Mouse (Mus musculus) liver, embryonic 13.5 days (tissue): Measurements from ENCODE around the gene Nav3. TPM values are rescaled to one million over a fixed set of nuclear protein-coding genes. Genes with fewer than 3 reads are reported as not detected.

Experiments used
- ATAC-seq: fragments of 200-750 bp; cut with Nextera tagmentation; 2 replicates; pipeline ENCODE4 v1.8.0; 2017; ENCODE audit warnings: low read depth, mild to moderate bottlenecking, moderate number of reproducible peaks, moderate library complexity
- DNase-seq: peaks from one replicate; pipeline ENCODE4 v3.0.0; 2022
- H3K27ac ChIP-seq: fragments of 300-500 bp; sonication (generic); 2 replicates; pipeline ENCODE4 v1.5.1; 2015; ENCODE audit warnings: moderate library complexity, mild to moderate bottlenecking, inconsistent platforms
- H3K27me3 ChIP-seq: fragments of 300-500 bp; sonication (generic); 2 replicates; pipeline ENCODE4 v1.6.1; 2015; ENCODE audit warnings: mild to moderate bottlenecking, inconsistent platforms
- H3K36me3 ChIP-seq: fragments of 300-500 bp; sonication (generic); 2 replicates; pipeline ENCODE4 v1.6.1; 2015; ENCODE audit warnings: mild to moderate bottlenecking, inconsistent platforms
- H3K4me1 ChIP-seq: fragments of 300-500 bp; sonication (generic); replicated peaks from 2 replicates; pipeline ENCODE4 v1.6.1; 2015; ENCODE audit warnings: inconsistent platforms
- H3K4me2 ChIP-seq: fragments of 300-500 bp; sonication (generic); 2 replicates; pipeline ENCODE4 v1.6.1; 2015; ENCODE audit warnings: inconsistent platforms, mild to moderate bottlenecking, moderate library complexity
- H3K4me3 ChIP-seq: fragments of 300-500 bp; sonication (generic); replicated peaks from 2 replicates; pipeline ENCODE4 v1.5.1; 2015; ENCODE audit warnings: mild to moderate bottlenecking, inconsistent platforms
- H3K9ac ChIP-seq: fragments of 300-500 bp; sonication (generic); 2 replicates; pipeline ENCODE4 v1.6.1; 2015; ENCODE audit warnings: mild to moderate bottlenecking, inconsistent platforms
- H3K9me3 ChIP-seq: fragments of 300-500 bp; sonication (generic); replicated peaks from 2 replicates; pipeline ENCODE4 v1.6.1; 2016; ENCODE audit warnings: inconsistent platforms
- WGBS: fragments of 180-500 bp; shearing (Covaris S2); methylation state at CpG from one replicate; pipeline ENCODE4 v1.1.7; 2015; ENCODE audit not compliant: insufficient replicate concordance; 5-methylcytosine and 5-hydroxymethylcytosine counted together
- polyA plus RNA-seq: library from polyadenylated mRNA; unstranded; fragments of >200 nt; fragmentation: Nextera tagmentation; extraction: Ambion mirVana; gene quantifications from 2 replicates; pipeline ENCODE4 v1.2.1, GENCODE M21; 2015

The Nav3 gene
- polyA plus RNA-seq, 1 experiment from 2014 or later: 0.41 TPM

DNA sequence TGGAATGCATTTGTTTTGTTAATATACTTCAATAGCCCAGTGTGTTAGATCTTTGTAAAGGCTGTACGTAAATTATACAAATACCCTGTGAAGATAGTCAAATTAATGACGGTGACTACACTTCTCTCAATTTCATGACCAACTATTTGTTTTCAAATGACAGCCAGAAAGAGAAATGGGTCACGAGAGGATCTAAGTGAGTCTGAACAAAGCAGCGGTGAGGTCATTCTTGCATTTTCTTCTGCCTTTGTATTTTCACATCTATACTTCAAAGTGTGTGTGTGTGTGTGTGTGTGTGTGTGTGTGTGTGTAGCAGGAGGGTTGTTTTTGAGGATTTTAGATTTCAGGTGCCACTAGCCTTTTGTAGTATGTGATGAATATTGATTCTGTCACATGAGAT is 662.5 kb downstream of the Nav3 start:
- H3K4me1 ChIP-seq: no peaks in the 10 kb centered on the region
- no peak overlapping the region for H3K9ac ChIP-seq
- ATAC-seq (no peak), DNase-seq (no peak)
- H3K27ac ChIP-seq: no peak overlapping the region
- H3K27me3 ChIP-seq: no peaks in the 10 kb centered on the region
- H3K4me2 ChIP-seq: no peak overlapping the region
- no peak overlapping the region for H3K4me3 ChIP-seq
- WGBS: 68% methylated on average over 4 of the region's 4 CpGs
- H3K36me3 ChIP-seq: no peaks in the 10 kb centered on the region
- no peaks in the 10 kb centered on the region for H3K9me3 ChIP-seq

DNA sequence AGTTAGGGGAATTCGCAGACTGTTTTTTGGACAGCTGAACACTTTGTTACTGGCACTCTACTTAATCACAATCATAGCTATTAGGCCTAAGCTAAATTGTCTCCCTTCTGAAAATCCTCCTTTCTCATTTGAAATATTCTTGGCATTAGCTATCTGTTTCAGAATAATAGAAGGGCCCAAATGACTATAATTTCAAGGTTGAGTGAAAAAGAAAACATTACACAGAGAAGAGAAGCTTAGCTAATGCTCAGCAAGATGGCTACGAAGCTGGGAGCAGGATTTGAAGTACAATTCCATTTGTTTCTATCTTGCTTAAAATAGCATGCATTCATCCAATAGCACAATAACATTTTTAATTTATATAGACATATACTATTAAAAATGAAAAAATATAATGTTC is 667.3 kb downstream of the Nav3 start:
- H3K4me1 ChIP-seq: no peaks in the 10 kb centered on the region
- ATAC-seq (no peak), DNase-seq (no peak)
- H3K9me3 ChIP-seq: no peaks in the 10 kb centered on the region
- H3K9ac ChIP-seq: no peak overlapping the region
- H3K4me2 ChIP-seq: no peak overlapping the region
- H3K4me3 ChIP-seq: no peak overlapping the region
- 64% methylated on average over 2 of the region's 2 CpGs for WGBS
- H3K27me3 ChIP-seq: no peaks in the 10 kb centered on the region
- H3K36me3 ChIP-seq: no peaks in the 10 kb centered on the region
- H3K27ac ChIP-seq: no peak overlapping the region

GRCm38 (mm10) chr10:109779109-109779508 is 676.9 kb downstream of the Nav3 start:
- WGBS: 82% methylated on average over 4 of the region's 4 CpGs
- H3K9me3 ChIP-seq: no peaks in the 10 kb centered on the region
- no peak overlapping the region for H3K9ac ChIP-seq
- H3K27me3 ChIP-seq: no peaks in the 10 kb centered on the region
- H3K27ac ChIP-seq: no peak overlapping the region
- DNase-seq: no peak
- no peaks in the 10 kb centered on the region for H3K36me3 ChIP-seq
- ATAC-seq: no peak
- H3K4me3 ChIP-seq: no peak overlapping the region
- no peaks in the 10 kb centered on the region for H3K4me1 ChIP-seq
- no peak overlapping the region for H3K4me2 ChIP-seq

GRCm38 (mm10) chr10:109769092-109769491 is 686.9 kb downstream of the Nav3 start:
- no peaks in the 10 kb centered on the region for H3K4me1 ChIP-seq
- no peaks in the 10 kb centered on the region for H3K36me3 ChIP-seq
- 75% methylated on average over 8 of the region's 8 CpGs for WGBS
- no peak overlapping the region for H3K9ac ChIP-seq
- H3K27ac ChIP-seq: no peak overlapping the region
- no peak overlapping the region for H3K4me2 ChIP-seq
- no peaks in the 10 kb centered on the region for H3K9me3 ChIP-seq
- ATAC-seq: no peak
- no peak overlapping the region for H3K4me3 ChIP-seq
- no peaks in the 10 kb centered on the region for H3K27me3 ChIP-seq
- no peak for DNase-seq

- WGBS: 10% methylated on average over 2 of the region's 2 CpGs
- H3K27ac ChIP-seq: no peak overlapping the region
- no peak overlapping the region for H3K9ac ChIP-seq
- no peaks in the 10 kb centered on the region for H3K36me3 ChIP-seq
- no peak overlapping the region for H3K4me2 ChIP-seq
- ATAC-seq (no peak), DNase-seq (no peak)
- H3K9me3 ChIP-seq: no peaks in the 10 kb centered on the region
- no peaks in the 10 kb centered on the region for H3K27me3 ChIP-seq
- H3K4me3 ChIP-seq: no peak overlapping the region
- no peaks in the 10 kb centered on the region for H3K4me1 ChIP-seq
These were observed 690.4 kb downstream of the Nav3 start for GRCm38 (mm10) chr10:109765650-109766049.

DNA sequence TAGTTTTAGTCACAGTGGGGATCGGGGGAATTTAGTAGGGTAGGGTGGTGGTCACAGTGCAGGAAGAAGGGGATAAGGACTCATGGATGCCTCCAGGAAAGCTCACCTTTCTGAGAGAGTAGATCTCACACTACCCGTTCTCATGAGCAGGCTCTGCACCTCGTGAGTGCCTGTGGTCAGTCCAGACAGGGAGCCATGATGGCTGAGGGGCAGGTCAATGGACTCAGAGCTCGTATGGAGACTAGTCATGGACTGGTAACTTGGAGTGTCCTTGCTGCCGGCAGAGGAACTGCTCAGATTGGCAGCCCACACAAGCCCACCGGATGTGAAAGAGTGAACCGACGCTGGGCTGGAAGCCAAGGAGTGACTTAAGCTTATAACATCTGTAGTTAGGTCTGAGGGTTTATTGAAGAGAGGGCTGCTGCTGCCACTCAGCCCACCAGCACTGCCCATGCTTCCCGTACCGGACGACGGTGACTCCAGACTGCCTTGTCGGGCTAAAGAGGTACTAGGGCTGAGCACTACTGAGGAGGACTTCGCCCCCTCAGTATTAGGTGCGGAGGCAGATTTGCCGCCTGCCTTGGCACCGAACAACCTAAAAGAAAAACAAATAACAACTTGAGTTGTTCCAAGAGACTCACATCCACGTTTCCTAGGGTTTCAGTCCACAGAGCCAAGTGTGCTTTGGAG is 691.4 kb downstream of the Nav3 start:
- no peaks in the 10 kb centered on the region for H3K36me3 ChIP-seq
- H3K9me3 ChIP-seq: no peaks in the 10 kb centered on the region
- H3K27me3 ChIP-seq: no peaks in the 10 kb centered on the region
- no peak overlapping the region for H3K4me3 ChIP-seq
- H3K4me1 ChIP-seq: no peaks in the 10 kb centered on the region
- H3K4me2 ChIP-seq: no peak overlapping the region
- 64% methylated on average over 18 of the region's 18 CpGs for WGBS
- no peak for DNase-seq
- no peak overlapping the region for H3K9ac ChIP-seq
- ATAC-seq: no peak
- no peak overlapping the region for H3K27ac ChIP-seq

- no peak overlapping the region for H3K27ac ChIP-seq
- DNase-seq (no peak), ATAC-seq (no peak)
- WGBS: 64% methylated on average over 17 of the region's 17 CpGs
- H3K4me3 ChIP-seq: no peak overlapping the region
- no peak overlapping the region for H3K9ac ChIP-seq
- no peaks in the 10 kb centered on the region for H3K9me3 ChIP-seq
- no peak overlapping the region for H3K4me2 ChIP-seq
- no peaks in the 10 kb centered on the region for H3K27me3 ChIP-seq
- no peaks in the 10 kb centered on the region for H3K4me1 ChIP-seq
- H3K36me3 ChIP-seq: no peaks in the 10 kb centered on the region
These were observed 696.9 kb downstream of the Nav3 start for GRCm38 (mm10) chr10:109758921-109759600.

GRCm38 (mm10) chr10:109746901-109747300 is 709.1 kb downstream of the Nav3 start:
- H3K36me3 ChIP-seq: no peaks in the 10 kb centered on the region
- WGBS: 41% methylated on average over 3 of the region's 3 CpGs
- DNase-seq (no peak), ATAC-seq (no peak)
- H3K4me3 ChIP-seq: no peak overlapping the region
- no peaks in the 10 kb centered on the region for H3K4me1 ChIP-seq
- H3K27me3 ChIP-seq: no peaks in the 10 kb centered on the region
- no peaks in the 10 kb centered on the region for H3K9me3 ChIP-seq
- no peak overlapping the region for H3K27ac ChIP-seq
- H3K9ac ChIP-seq: no peak overlapping the region
- H3K4me2 ChIP-seq: no peak overlapping the region

DNA sequence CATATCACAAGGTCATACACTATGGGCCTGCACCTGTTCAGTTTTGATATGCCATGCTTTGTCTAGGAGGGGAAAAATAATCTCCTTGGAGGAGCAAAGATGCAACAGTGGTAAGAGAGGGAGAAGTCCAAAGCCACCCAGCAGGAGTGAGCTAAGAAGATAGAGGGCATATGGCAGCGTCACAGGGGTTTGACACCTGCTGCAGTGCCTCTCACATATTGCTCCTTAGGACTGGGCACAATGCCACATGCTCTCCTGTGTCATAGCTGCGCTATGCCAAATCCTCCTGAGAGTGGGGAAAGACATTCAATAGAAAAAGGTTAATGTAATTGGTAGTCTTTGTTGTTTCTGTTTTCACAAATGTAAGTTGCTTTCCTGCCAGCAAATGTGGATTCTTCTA is 714.3 kb downstream of the Nav3 start:
- no peak for ATAC-seq
- no peak overlapping the region for H3K4me2 ChIP-seq
- WGBS: 55% methylated on average over 2 of the region's 2 CpGs

GRCm38 (mm10) chr10:109740326-109740725 is 715.7 kb downstream of the Nav3 start:
- H3K36me3 ChIP-seq: no peaks in the 10 kb centered on the region
- ATAC-seq (no peak), DNase-seq (no peak)
- no peak overlapping the region for H3K4me3 ChIP-seq
- H3K9me3 ChIP-seq: no peaks in the 10 kb centered on the region
- 47% methylated on average over 3 of the region's 3 CpGs for WGBS
- H3K27ac ChIP-seq: no peak overlapping the region
- H3K4me2 ChIP-seq: no peak overlapping the region
- H3K27me3 ChIP-seq: no peaks in the 10 kb centered on the region
- H3K9ac ChIP-seq: no peak overlapping the region
- H3K4me1 ChIP-seq: no peaks in the 10 kb centered on the region

More for the DNA sequence above, 714.3 kb downstream of the Nav3 start:
- no peaks in the 10 kb centered on the region for H3K9me3 ChIP-seq
- H3K36me3 ChIP-seq: no peaks in the 10 kb centered on the region
- no peak for DNase-seq
- H3K4me1 ChIP-seq: no peaks in the 10 kb centered on the region
- no peak overlapping the region for H3K4me3 ChIP-seq
- H3K27me3 ChIP-seq: no peaks in the 10 kb centered on the region
- no peak overlapping the region for H3K9ac ChIP-seq
- H3K27ac ChIP-seq: no peak overlapping the region

GRCm38 (mm10) chr10:109723646-109724045 is 732.4 kb downstream of the Nav3 start:
- no peak overlapping the region for H3K9ac ChIP-seq

DNA sequence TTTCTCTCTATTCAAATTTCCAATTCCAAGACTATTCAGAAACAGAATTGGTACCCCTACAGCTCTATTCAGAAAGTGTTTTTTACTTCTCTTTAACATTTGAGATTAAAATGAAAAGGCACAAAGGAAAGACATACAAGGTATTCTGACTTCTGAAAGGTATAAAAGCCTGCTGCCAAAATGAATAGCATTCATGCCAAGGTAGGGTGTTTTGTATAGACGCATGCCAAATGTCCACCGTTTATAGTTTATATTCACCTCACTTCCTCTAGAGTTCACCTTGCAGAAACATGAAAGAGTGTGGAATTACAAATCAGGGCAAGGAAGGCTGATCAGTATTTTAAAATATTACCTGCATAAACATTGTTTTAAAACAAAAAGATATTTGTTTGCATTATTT is 737.2 kb downstream of the Nav3 start:
- no peaks in the 10 kb centered on the region for H3K9me3 ChIP-seq

More at GRCm38 (mm10) chr10:109723646-109724045, 732.4 kb downstream of the Nav3 start:
- Histone ChIP-seq H3K36me3 (no peaks in the 10 kb centered on the region), H3K27ac (no peak overlapping the region), H3K27me3 (no peaks in the 10 kb centered on the region), H3K9me3 (no peaks in the 10 kb centered on the region), H3K4me2 (no peak overlapping the region), H3K4me1 (no peaks in the 10 kb centered on the region), H3K4me3 (no peak overlapping the region)
- ATAC-seq: no peak
- DNase-seq: no peak
- WGBS: 56% methylated on average over 5 of the region's 5 CpGs

More for the DNA sequence above, 737.2 kb downstream of the Nav3 start:
- no peak overlapping the region for H3K4me3 ChIP-seq
- H3K4me1 ChIP-seq: no peaks in the 10 kb centered on the region
- ATAC-seq (no peak), DNase-seq (no peak)
- no peak overlapping the region for H3K4me2 ChIP-seq
- H3K27ac ChIP-seq: no peak overlapping the region
- H3K27me3 ChIP-seq: no peaks in the 10 kb centered on the region
- H3K9ac ChIP-seq: no peak overlapping the region
- H3K36me3 ChIP-seq: no peaks in the 10 kb centered on the region
- whole genome bisulfite sequencing: 80% methylated on average over 2 of the region's 2 CpGs
